Mouse (Mus musculus) cerebellum, postnatal 36 days (tissue): ENCODE data around the gene Memo1.
"Not testable (repeated sequence)": the region's sequence is repeated elsewhere in the genome, so short reads cannot be mapped to it uniquely, and the experiment has no call there.

Experiments used
- DNase-seq, 2 experiments: peaks; one replicate each; pipeline ENCODE4 v3.0.0; 2021 to 2022; ENCODE audit warnings: mixed read lengths in 2 of 2

Memo1 gene

GRCm38 (mm10) chr17:74295026-74295970 lies at the start of gene Memo1:
Memo1 (minus strand) TSS chr17:74295521.
- DNase-seq, result peak; percentile 64 to 75

GRCm38 (mm10) chr17:74341151-74341550 lies 45.8 kb upstream of the Memo1 start:
- DNase-seq, result no peak

DNA sequence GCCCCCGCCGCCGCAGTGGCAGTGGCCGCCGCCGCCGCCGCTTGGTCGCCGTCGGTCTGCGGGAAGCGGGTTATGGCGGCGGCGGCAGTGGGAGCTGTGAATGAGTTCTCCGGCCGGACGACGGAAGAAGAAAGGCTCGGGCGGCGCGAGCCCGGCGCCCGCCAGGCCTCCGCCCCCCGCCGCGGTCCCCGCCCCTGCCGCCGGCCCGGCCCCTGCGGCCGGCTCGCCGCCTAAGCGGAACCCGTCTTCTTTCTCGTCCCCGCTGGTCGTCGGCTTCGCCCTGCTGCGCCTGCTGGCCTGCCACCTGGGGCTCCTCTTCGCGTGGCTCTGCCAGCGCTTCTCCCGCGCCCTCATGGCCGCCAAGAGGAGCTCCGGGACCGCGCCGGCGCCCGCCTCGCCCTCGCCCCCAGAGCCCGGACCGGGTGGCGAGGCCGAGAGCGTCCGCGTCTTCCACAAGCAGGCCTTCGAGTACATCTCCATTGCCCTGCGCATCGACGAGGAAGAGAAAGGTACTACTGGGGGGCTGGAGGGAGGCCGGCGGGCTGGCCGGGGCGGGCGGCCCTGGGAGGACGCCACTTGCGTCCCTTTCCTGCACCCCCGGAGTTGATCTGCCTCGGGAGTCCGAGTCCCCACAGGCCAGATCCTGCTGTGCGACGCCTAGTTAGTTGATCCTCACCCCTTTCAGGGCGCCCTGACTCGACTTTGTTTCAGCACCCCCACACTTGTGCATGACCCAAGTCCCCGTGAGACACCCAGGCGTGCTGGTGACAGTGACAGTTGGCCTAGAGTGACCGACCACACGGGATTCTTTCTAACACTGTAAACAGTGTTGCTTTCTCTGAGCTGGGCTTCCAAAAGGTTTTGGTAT lies 43.9 kb upstream of the Memo1 start, which contains the start of gene Spast:
Gene Spast (plus strand): TSS at position 51 of the 868 bp plus-strand sequence.
- peak; percentile 63 to 67 for DNase-seq

DNA sequence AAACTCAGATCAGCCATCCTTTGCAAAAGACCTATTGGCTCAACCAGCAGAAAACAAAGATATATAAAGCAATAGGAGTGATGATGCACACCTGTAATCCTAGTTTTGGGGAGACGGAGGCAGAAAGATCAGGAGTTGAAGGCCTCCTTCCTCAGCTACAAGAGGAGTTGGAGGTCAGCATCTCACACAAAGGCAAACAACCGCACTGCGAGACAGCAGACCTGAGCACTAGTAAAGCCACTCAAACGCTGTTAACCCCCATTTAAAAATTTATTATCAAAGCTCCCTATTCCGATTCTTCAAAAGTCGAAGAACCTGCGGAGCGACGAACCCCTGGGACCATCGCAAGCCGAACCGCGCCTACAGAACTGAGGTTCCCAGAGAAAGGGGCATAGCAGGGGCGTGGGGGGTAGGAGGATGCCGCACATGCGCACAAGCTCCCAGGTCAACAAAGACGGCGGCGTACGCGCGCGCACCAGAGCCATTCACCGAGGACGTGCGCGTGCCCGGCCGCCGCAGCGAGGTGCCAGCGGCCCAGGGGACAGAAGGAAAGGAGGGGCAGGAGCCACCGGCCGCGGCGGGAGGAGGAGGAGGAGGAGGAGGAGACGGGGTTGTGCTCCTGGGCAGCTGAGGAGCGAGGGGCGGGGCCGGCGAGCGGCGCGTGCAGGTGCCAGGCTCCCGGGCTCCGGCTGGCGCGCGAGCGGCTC lies 43.1 kb upstream of the Memo1 start:
- peak; percentile 95 to 96 for DNase-seq

- DNase-seq, result no peak
Measured at GRCm38 (mm10) chr17:74331049-74331676, 35.8 kb upstream of the Memo1 start.

- peak; percentile 26 to 27 for DNase-seq
Measured at GRCm38 (mm10) chr17:74328146-74328545, 32.8 kb upstream of the Memo1 start.

- not testable (repeated sequence) for DNase-seq
Measured at GRCm38 (mm10) chr17:74327195-74327594, 31.9 kb upstream of the Memo1 start.

DNA sequence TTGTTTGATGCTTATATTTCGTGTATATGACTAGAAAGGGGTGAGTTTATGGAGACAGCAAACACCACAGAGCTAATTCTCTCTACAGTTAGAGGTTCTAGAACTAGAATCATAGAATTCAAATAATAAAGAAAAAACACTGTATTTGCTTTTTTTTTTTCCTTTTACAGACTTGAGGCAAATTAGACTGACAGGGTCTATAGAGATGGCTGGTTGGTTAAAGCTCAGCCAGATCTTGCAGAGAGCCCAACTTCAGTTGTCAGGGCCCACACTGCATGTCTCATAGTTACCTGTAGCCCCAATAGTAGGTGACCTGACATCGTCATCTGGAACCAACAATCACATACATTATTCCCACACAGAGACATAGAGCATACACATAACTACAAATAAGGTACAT lies 28.5 kb upstream of the Memo1 start, which contains the start of gene Dpy30:
Gene Dpy30 (minus strand): TSS at position 101 of the 400 bp plus-strand sequence.
- DNase-seq, result no peak

- no peak for DNase-seq
Measured at GRCm38 (mm10) chr17:74322400-74323054, 27.2 kb upstream of the Memo1 start.

GRCm38 (mm10) chr17:74318721-74319120 lies 23.4 kb upstream of the Memo1 start:
- DNase-seq, result no peak

DNA sequence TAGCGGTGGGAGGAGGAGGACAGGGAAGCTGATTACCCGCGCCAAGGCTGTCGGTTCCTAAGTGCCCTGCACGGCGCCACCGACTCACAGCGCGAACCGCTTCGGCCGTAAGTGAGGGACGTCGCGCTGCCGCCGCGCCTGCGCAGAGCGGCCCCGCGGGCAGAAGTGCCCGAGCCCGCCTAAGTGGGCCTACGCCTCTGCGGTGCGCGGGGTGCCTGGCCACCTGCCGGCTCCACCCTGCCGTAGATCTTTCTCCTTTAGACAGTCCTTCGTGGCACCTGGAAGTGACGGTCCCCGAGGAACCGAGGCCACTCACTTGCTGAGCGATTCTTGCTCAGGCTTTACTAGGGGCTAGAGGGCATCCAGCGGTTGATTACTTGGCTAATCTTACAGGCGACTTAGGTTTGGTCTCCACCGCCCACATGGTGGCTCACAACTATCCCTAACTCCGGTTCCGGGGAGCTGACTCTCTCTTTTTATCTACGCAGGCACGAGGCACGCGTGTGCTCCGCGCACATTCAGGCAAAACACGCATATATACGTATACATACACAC lies 21.1 kb upstream of the Memo1 start:
- DNase-seq, result peak; percentile 86

- no peak for DNase-seq
Measured at GRCm38 (mm10) chr17:74315445-74316308, 20.4 kb upstream of the Memo1 start.

- no peak for DNase-seq
Measured at GRCm38 (mm10) chr17:74306021-74306420, 10.7 kb upstream of the Memo1 start.

- DNase-seq, result no peak
Measured at GRCm38 (mm10) chr17:74305616-74306015, 10.3 kb upstream of the Memo1 start.

GRCm38 (mm10) chr17:74304060-74304459 lies 8.7 kb upstream of the Memo1 start:
- no peak for DNase-seq

DNA sequence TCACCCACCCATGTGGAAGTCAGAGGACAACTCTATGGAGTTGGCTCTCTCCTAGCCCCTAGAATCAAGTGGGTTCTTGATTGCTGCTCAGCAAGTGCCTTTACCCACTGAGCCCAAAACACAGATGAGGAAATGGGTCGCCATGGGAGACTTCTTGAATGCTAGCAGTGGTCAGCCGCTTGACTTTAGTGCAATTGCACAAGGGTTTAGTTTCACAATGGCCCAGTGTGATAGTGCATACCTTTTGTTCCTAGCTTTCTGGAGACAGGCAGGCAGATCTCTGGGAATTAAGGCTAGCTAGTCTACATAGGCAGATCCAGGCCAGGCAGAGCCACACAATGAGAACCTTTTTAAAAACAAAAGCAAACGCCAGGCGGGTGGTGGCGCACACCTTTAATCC lies 4.8 kb upstream of the Memo1 start:
- DNase-seq, result no peak

DNA sequence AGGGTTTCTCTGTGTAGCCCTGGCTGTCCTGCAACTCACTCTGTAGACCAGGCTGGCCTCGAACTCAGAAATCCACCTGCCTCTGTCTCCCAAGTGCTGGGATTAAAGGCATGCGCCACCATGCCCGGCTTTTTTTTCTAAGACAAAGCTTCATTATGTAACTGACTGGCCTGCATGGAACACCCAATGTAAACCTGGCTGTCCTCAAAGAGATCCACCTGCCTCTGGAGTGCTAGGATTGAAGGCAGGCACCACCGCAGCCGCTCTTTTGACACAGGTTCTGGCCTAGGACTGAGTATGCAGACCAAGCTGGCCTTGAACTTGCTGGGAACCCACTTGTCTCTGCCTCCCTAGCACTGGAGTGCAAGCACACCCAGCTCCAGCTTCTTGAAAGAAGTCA lies 1.7 kb upstream of the Memo1 start:
- DNase-seq, result not testable (repeated sequence)

DNA sequence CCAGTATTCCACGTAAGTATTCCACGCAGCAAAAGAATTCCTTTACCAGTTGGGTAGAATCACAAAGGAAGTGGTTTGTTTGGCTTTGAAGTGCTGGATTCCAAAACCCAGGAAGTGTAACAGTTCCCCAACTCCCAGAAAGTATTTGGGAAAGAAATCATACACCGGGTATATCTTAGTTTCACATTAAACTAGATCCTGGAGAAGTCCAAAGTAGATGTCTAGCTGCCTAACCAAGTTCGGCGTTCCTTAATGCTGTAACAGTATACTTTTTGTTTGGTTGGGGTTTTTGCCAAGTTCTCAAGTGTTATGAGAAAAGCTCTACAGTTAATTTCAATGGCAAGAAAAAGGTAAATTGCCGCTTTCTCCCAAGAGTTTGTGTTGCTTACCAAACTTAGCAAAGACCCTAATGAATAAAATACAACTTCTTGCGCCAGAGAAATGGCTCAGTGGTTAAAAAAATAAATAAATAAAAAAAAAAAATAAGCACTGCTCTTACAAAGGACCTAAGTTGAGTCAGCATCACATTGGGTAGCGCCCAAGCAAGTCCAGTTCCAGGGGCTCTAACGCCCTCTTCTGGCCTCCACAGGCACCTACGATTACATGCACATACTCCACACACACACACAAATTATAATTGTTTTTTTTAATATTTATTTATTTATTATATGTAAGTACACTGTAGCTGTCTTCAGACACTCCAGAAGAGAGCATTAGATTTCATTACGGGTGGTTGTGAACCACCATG lies 929 bp upstream of the Memo1 start:
- no peak for DNase-seq

DNA sequence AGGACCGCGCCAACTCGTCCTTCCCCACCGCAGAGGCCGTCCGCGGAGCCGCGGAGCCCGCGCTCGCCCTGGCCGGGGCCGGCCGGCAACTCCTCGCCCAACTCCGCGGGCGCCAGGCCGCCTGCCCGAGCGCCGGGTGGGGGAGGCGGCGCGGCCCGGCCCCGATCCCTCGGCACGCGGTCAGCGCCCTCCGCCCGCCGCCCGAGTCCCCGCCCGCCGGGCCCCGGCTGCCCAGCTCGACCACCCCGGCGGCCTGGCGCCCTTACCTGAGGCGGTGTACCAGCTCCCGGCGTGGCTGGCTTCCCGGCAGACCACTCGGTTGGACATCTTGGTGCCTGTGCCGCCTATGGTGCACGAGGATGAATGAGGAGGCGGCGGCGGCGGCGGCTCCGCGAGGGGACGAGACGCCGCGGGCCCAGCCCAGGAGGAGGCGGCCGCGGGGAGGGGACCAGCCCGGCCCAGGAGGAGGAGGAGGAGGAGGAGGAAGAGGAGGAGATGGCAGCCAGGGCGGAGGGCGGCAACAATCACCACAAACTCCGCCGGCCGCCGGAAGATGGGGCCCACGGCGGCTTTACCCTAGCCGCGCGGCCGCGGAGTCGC lies 795 bp downstream of the Memo1 start:
- peak; percentile 65 to 69 for DNase-seq
